Mouse (Mus musculus) bone marrow macrophage, adult 2 months (primary cell): ENCODE measurements around the gene Cdh13. TPM values are rescaled to one million over a fixed set of nuclear protein-coding genes. Genes with fewer than 3 reads are reported as not detected.
"Not testable (repeated sequence)": the region's sequence is repeated elsewhere in the genome, so short reads cannot be mapped to it uniquely, and the experiment has no call there.

Experiments used
- H3K27ac ChIP-seq: 2 replicates; pipeline ENCODE4 v1.5.1; 2012; ENCODE audit warnings: low read depth, low read length; ENCODE audit not compliant: insufficient read depth
- H3K4me1 ChIP-seq: 2 replicates; pipeline ENCODE4 v1.6.1; 2012; ENCODE audit warnings: low read length; ENCODE audit not compliant: control insufficient read depth, insufficient read depth
- H3K4me3 ChIP-seq: 2 replicates; pipeline ENCODE4 v1.5.1; 2012; ENCODE audit warnings: mild to moderate bottlenecking, low read length, moderate library complexity; ENCODE audit not compliant: insufficient read depth
- CTCF ChIP-seq: IDR thresholded peaks from 2 replicates; pipeline ENCODE4 v1.5.1; 2012; ENCODE audit warnings: low read depth, mild to moderate bottlenecking, low read length, moderate library complexity
- POLR2A ChIP-seq: IDR thresholded peaks from 2 replicates; pipeline ENCODE4 v1.6.1; 2012; ENCODE audit warnings: mild to moderate bottlenecking, low read depth, low read length, borderline replicate concordance
- polyA plus RNA-seq: library from polyadenylated mRNA; stranded (reverse); fragments of >200 nt; gene quantifications from 2 replicates; pipeline ENCODE4 v1.2.4, GENCODE M21; 2012; ENCODE audit not compliant: missing spikeins, insufficient read depth, insufficient read length

The Cdh13 gene
- polyA plus RNA-seq, 1 experiment: not detected

- Histone ChIP-seq H3K4me1 (no peaks in the 10 kb centered on the region), H3K4me3 (no peak overlapping the region), H3K27ac (no peak overlapping the region)
- TF ChIP-seq CTCF (no peak), POLR2A (no peak)
Observed at GRCm38 (mm10) chr8:118748041-118748604, 464.6 kb downstream of the Cdh13 start.

- H3K27ac ChIP-seq: no peak overlapping the region
- TF ChIP-seq POLR2A (no peak), CTCF (no peak)
- no peak overlapping the region for H3K4me3 ChIP-seq
Observed at GRCm38 (mm10) chr8:118749191-118749590, 465.7 kb downstream of the Cdh13 start.

GRCm38 (mm10) chr8:118749786-118750185 lies 466.3 kb downstream of the Cdh13 start:
- Histone ChIP-seq H3K4me1 (no peaks in the 10 kb centered on the region), H3K27ac (no peak overlapping the region), H3K4me3 (no peak overlapping the region)
- TF ChIP-seq POLR2A: no peak

More at GRCm38 (mm10) chr8:118749191-118749590, 465.7 kb downstream of the Cdh13 start:
- H3K4me1 ChIP-seq: no peaks in the 10 kb centered on the region

- TF ChIP-seq POLR2A (no peak), CTCF (no peak)
- Histone ChIP-seq H3K4me3 (no peak overlapping the region), H3K4me1 (no peaks in the 10 kb centered on the region), H3K27ac (no peak overlapping the region)
Observed at GRCm38 (mm10) chr8:118753710-118754109, 470.2 kb downstream of the Cdh13 start.

- no peak for TF ChIP-seq CTCF
- no peak for TF ChIP-seq POLR2A
- H3K4me1 ChIP-seq: no peaks in the 10 kb centered on the region
- no peak overlapping the region for H3K27ac ChIP-seq
- no peak overlapping the region for H3K4me3 ChIP-seq
Observed at GRCm38 (mm10) chr8:118754119-118754518, 470.6 kb downstream of the Cdh13 start.

GRCm38 (mm10) chr8:118777507-118777906 lies 494.0 kb downstream of the Cdh13 start:
- H3K27ac ChIP-seq, H3K4me1 ChIP-seq, H3K4me3 ChIP-seq: not testable (repeated sequence)

- Histone ChIP-seq H3K4me3 (no peak overlapping the region), H3K27ac (no peak overlapping the region), H3K4me1 (no peaks in the 10 kb centered on the region)
- TF ChIP-seq CTCF: no peak
- no peak for TF ChIP-seq POLR2A
Observed at GRCm38 (mm10) chr8:118778374-118778773, 494.8 kb downstream of the Cdh13 start.

GRCm38 (mm10) chr8:118785646-118786045 lies 502.1 kb downstream of the Cdh13 start:
- Histone ChIP-seq H3K27ac (no peak overlapping the region), H3K4me1 (no peaks in the 10 kb centered on the region), H3K4me3 (no peak overlapping the region)
- TF ChIP-seq CTCF: no peak
- TF ChIP-seq POLR2A: no peak

GRCm38 (mm10) chr8:118789649-118790048 lies 506.1 kb downstream of the Cdh13 start:
- no peak overlapping the region for H3K4me3 ChIP-seq
- TF ChIP-seq CTCF: no peak
- TF ChIP-seq POLR2A: no peak
- no peaks in the 10 kb centered on the region for H3K4me1 ChIP-seq
- H3K27ac ChIP-seq: no peak overlapping the region

GRCm38 (mm10) chr8:118794886-118795285 lies 511.4 kb downstream of the Cdh13 start:
- Histone ChIP-seq H3K4me3 (no peak overlapping the region), H3K4me1 (no peaks in the 10 kb centered on the region)
- no peak for TF ChIP-seq CTCF
- TF ChIP-seq POLR2A: no peak

GRCm38 (mm10) chr8:118796491-118796890 lies 513.0 kb downstream of the Cdh13 start:
- TF ChIP-seq CTCF (no peak), POLR2A (no peak)
- Histone ChIP-seq H3K4me1 (no peaks in the 10 kb centered on the region), H3K27ac (no peak overlapping the region), H3K4me3 (no peak overlapping the region)

More at GRCm38 (mm10) chr8:118794886-118795285, 511.4 kb downstream of the Cdh13 start:
- no peak overlapping the region for H3K27ac ChIP-seq
